ENCODE assay signal across 22 mouse cellular contexts in genomic region chr16:31023803-31024202, GRCm38 (mm10). TPM values are rescaled to one million over a fixed set of nuclear protein-coding genes. Genes with fewer than 3 reads are reported as not detected.
DNase-seq lines count a peak whose midpoint lies in the region; ATAC-seq lines count a peak whose summit lies in the region.
"Had no signal": no experiment of that assay in that cellular context is flagged by ENCODE, and none has a peak within 500 bp of the region (broad histone marks: within the 10 kb centered on the region; RNA-seq: fewer than 3 reads in every experiment).

No protein-coding gene starts in this region.

- no peaks in the 10 kb centered on the region for H3K27me3 ChIP-seq in forebrain, embryonic 13.5 days
- H3K27me3 ChIP-seq in forebrain, embryonic 11.5 days (ENCODE audit: control insufficient read depth, insufficient read depth, low read length): no peaks in the 10 kb centered on the region
- H3K27me3 ChIP-seq in midbrain, embryonic 12.5 days: no peaks in the 10 kb centered on the region
- H3K27me3 ChIP-seq in midbrain, embryonic 11.5 days (ENCODE audit: control insufficient read depth, insufficient read depth, low read length): no peaks in the 10 kb centered on the region
- no peaks in the 10 kb centered on the region for H3K27me3 ChIP-seq in midbrain, embryonic 14.5 days (ENCODE audit: control insufficient read depth, insufficient read depth, low read length)
- H3K27me3 ChIP-seq: embryonic facial prominence, embryonic 15.5 days; hindbrain, embryonic 15.5 days; Patski had no signal

- H3K9me3 ChIP-seq in forebrain, embryonic 13.5 days (replicated peaks): no peaks in the 10 kb centered on the region
- no peaks in the 10 kb centered on the region for H3K9me3 ChIP-seq in forebrain, embryonic 11.5 days (ENCODE audit: control insufficient read depth, low read length)
- H3K9me3 ChIP-seq in midbrain, embryonic 12.5 days: no peaks in the 10 kb centered on the region
- H3K9me3 ChIP-seq in midbrain, embryonic 11.5 days (ENCODE audit: control insufficient read depth, low read length): no peaks in the 10 kb centered on the region
- no peaks in the 10 kb centered on the region for H3K9me3 ChIP-seq in midbrain, embryonic 14.5 days (ENCODE audit: control insufficient read depth, low read length)
- H3K9me3 ChIP-seq: embryonic facial prominence, embryonic 15.5 days; heart, embryonic 10.5 days; hindbrain, embryonic 15.5 days had no signal

- H3K4me2 ChIP-seq in forebrain, embryonic 13.5 days: no peak overlapping the region
- no peak overlapping the region for H3K4me2 ChIP-seq in forebrain, embryonic 11.5 days (ENCODE audit: low read depth, low read length, severe bottlenecking)
- no peak overlapping the region for H3K4me2 ChIP-seq in midbrain, embryonic 12.5 days (replicated peaks)
- H3K4me2 ChIP-seq in midbrain, embryonic 11.5 days: no peak overlapping the region
- no peak overlapping the region for H3K4me2 ChIP-seq in midbrain, embryonic 14.5 days (ENCODE audit: low read length)
- H3K4me2 ChIP-seq: embryonic facial prominence, embryonic 15.5 days; hindbrain, embryonic 15.5 days had no signal

- DNase-seq in forebrain, embryonic 11.5 days (ENCODE audit: low spot score): no peak
- no peak for DNase-seq in midbrain, embryonic 11.5 days (ENCODE audit: low spot score, missing footprints)
- DNase-seq in midbrain, embryonic 14.5 days: no peak
- DNase-seq in cerebellum, adult 9-10 months: no peak
- DNase-seq in embryo, embryonic 11 days: no peak
- DNase-seq: adrenal gland, adult 2 months; adrenal gland, postnatal 36 days; cerebellum, adult 11-12 months; cerebellum, adult 9-11 months; cerebellum, postnatal 36 days; gastrocnemius, adult 2 months; gastrocnemius, postnatal 25 days; heart, postnatal 14 days had no signal

- ATAC-seq in forebrain, embryonic 13.5 days: peak; percentile 48; the same call in 1 of the 2 replicates
- no peak for ATAC-seq in forebrain, embryonic 11.5 days (replicated peaks; ENCODE audit: low FRiP score)
- ATAC-seq in midbrain, embryonic 12.5 days (ENCODE audit: low FRiP score, low read depth): no peak
- ATAC-seq in midbrain, embryonic 11.5 days (ENCODE audit: low FRiP score): no peak
- no peak for ATAC-seq in midbrain, embryonic 14.5 days (ENCODE audit: low FRiP score, low TSS enrichment)
- ATAC-seq: forebrain, embryonic 14.5 days; intestine, embryonic 16.5 days; Patski had no signal

- H3K9ac ChIP-seq in forebrain, embryonic 13.5 days: no peak overlapping the region
- H3K9ac ChIP-seq in forebrain, embryonic 11.5 days (ENCODE audit: low read length): no peak overlapping the region
- no peak overlapping the region for H3K9ac ChIP-seq in midbrain, embryonic 12.5 days (replicated peaks)
- no peak overlapping the region for H3K9ac ChIP-seq in midbrain, embryonic 11.5 days (ENCODE audit: low read length)
- no peak overlapping the region for H3K9ac ChIP-seq in midbrain, embryonic 14.5 days (replicated peaks; ENCODE audit: low read length)
- H3K9ac ChIP-seq: embryonic facial prominence, embryonic 15.5 days; hindbrain, embryonic 15.5 days had no signal

- no peaks in the 10 kb centered on the region for H3K36me3 ChIP-seq in forebrain, embryonic 13.5 days (ENCODE audit: poor library complexity, severe bottlenecking)
- no peaks in the 10 kb centered on the region for H3K36me3 ChIP-seq in forebrain, embryonic 11.5 days (ENCODE audit: control insufficient read depth, insufficient read depth, low read length)
- H3K36me3 ChIP-seq in midbrain, embryonic 12.5 days: no peaks in the 10 kb centered on the region
- H3K36me3 ChIP-seq in midbrain, embryonic 11.5 days (ENCODE audit: control insufficient read depth, insufficient read depth, low read length): no peaks in the 10 kb centered on the region
- H3K36me3 ChIP-seq in midbrain, embryonic 14.5 days (ENCODE audit: control insufficient read depth, insufficient read depth, low read length): no peaks in the 10 kb centered on the region
- H3K36me3 ChIP-seq: embryonic facial prominence, embryonic 15.5 days; heart, embryonic 10.5 days; hindbrain, embryonic 15.5 days had no signal

- peaks cover 18% of the 10 kb centered on the region for H3K4me1 ChIP-seq in forebrain, embryonic 13.5 days
- H3K4me1 ChIP-seq in forebrain, embryonic 11.5 days (replicated peaks; ENCODE audit: control insufficient read depth, insufficient read depth, low read length): no peaks in the 10 kb centered on the region
- peaks cover 29% of the 10 kb centered on the region for H3K4me1 ChIP-seq in midbrain, embryonic 12.5 days
- H3K4me1 ChIP-seq in midbrain, embryonic 11.5 days (ENCODE audit: control insufficient read depth, insufficient read depth, low read length): peaks cover 13% of the 10 kb centered on the region
- 0 out of 2 replicates have a peak, but pooled peaks cover 6% of the 10 kb centered on the region for H3K4me1 ChIP-seq in midbrain, embryonic 14.5 days (ENCODE audit: control insufficient read depth, insufficient read depth, low read length)

- 37% methylated on average over 8 of the region's 8 CpGs for WGBS in forebrain, embryonic 13.5 days
- WGBS in forebrain, embryonic 11.5 days: 57% methylated on average over 8 of the region's 8 CpGs
- 53% methylated on average over 8 of the region's 8 CpGs for WGBS in midbrain, embryonic 12.5 days
- 62% methylated on average over 8 of the region's 8 CpGs for WGBS in midbrain, embryonic 11.5 days
- 52% methylated on average over 8 of the region's 8 CpGs for WGBS in midbrain, embryonic 14.5 days

- no peak overlapping the region for H3K4me3 ChIP-seq in forebrain, embryonic 13.5 days
- H3K4me3 ChIP-seq in forebrain, embryonic 11.5 days (ENCODE audit: low read depth, low read length): no peak overlapping the region
- H3K4me3 ChIP-seq in midbrain, embryonic 12.5 days: no peak overlapping the region
- H3K4me3 ChIP-seq in midbrain, embryonic 11.5 days (ENCODE audit: low read depth, low read length): no peak overlapping the region
- no peak overlapping the region for H3K4me3 ChIP-seq in midbrain, embryonic 14.5 days (replicated peaks; ENCODE audit: low read depth, low read length)
- H3K4me3 ChIP-seq: embryonic facial prominence, embryonic 15.5 days; erythroblast, embryonic 14.5 days; gastrocnemius, adult 2 months; heart, embryonic 10.5 days; hindbrain, embryonic 15.5 days had no signal

- no peak overlapping the region for H3K27ac ChIP-seq in forebrain, embryonic 13.5 days
- H3K27ac ChIP-seq in forebrain, embryonic 11.5 days (ENCODE audit: low read depth, low read length): no peak overlapping the region
- peak overlapping the region; percentile 42; the same call in 1 of the 2 replicates for H3K27ac ChIP-seq in midbrain, embryonic 12.5 days (replicated peaks)
- H3K27ac ChIP-seq in midbrain, embryonic 11.5 days (ENCODE audit: low read depth, low read length): no peak overlapping the region
- H3K27ac ChIP-seq in midbrain, embryonic 14.5 days (replicated peaks; ENCODE audit: low read depth, low read length): 0 out of 2 replicates have a peak overlapping the region, but pooled peaks have one; percentile 37
- H3K27ac ChIP-seq: embryonic facial prominence, embryonic 15.5 days; hindbrain, embryonic 15.5 days had no signal

RNA-seq across cellular contexts. Expression of gene Xxylt1, which starts 57.4 kb away (rescaled TPM):
- 7.3 and 7.5 TPM in 2 replicates for polyA plus RNA-seq in forebrain, embryonic 13.5 days (2015; fragmentation: Nextera tagmentation; extraction: Ambion mirVana)
- 14.5 and 14.7 TPM in 2 replicates for polyA plus RNA-seq in forebrain, embryonic 11.5 days (2014; fragmentation: Nextera tagmentation; extraction: Ambion mirVana)
- 13.9 and 14.6 TPM in 2 replicates for polyA plus RNA-seq in midbrain, embryonic 12.5 days (2016; fragmentation: Nextera tagmentation; extraction: Ambion mirVana)
- polyA plus RNA-seq in midbrain, embryonic 11.5 days (2014; fragmentation: Nextera tagmentation; extraction: Ambion mirVana): 11.7 and 12.7 TPM in 2 replicates
- polyA plus RNA-seq in midbrain, embryonic 14.5 days (2014; fragmentation: Nextera tagmentation; extraction: Ambion mirVana): 13.3 and 14.4 TPM in 2 replicates

Comparison
In these comparisons a context has a peak if more than half of its experiments do, and no peak if none do; other contexts are left out.
1. H3K27ac ChIP-seq: peak in midbrain, embryonic 12.5 days (single experiment) and midbrain, embryonic 14.5 days (single experiment); none in forebrain, embryonic 13.5 days (single experiment), forebrain, embryonic 11.5 days (single experiment) and midbrain, embryonic 11.5 days (single experiment).